Mouse (Mus musculus): ENCODE measurements around the gene Tomm40l. TPM values are rescaled to one million over a fixed set of nuclear protein-coding genes. Genes with fewer than 3 reads are reported as not detected.

Gene Tomm40l
- polyA plus RNA-seq, 1 experiment from 2014 or later = 41.8 TPM

DNA sequence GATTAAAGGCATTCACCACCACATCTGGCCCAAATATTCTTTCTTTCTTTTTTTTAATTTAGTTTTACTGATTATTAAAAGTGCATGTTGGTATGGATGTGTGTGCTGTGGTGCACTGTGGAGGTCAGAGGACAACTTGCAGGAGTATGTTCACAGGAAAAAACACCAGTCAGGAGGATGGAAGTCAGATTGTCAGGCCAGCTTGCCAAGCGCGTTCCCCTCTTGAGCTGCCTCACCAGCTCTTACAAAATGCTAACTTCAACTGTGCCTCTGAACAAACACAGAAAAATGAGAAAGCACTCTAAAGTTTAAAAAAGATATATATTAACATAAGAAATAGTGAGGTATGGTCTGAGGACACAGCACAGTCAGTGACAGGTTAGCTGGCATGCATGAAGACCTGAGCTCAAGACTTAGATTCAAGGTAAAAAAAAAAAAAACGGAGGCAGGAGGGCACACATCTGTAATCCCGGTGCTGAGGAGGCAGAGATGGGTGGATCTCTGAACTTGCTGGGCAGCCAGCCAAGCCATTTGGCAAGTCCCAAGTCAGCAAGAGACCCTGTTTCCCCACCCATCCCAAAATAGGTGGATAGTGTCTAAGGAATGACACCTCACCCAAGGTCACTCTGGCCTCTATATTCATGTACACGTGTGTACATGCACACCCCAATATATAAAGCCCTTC lies 42.7 kb downstream of the Tomm40l start:
- no peaks in the 10 kb centered on the region for H3K9me3 ChIP-seq
- no peak overlapping the region for H3K4me3 ChIP-seq
- H3K36me3 ChIP-seq = no peaks in the 10 kb centered on the region
- 72% methylated on average over 5 of the region's 5 CpGs for WGBS
- no peak for DNase-seq (ENCODE audit: low spot score)
- peaks cover 13% of the 10 kb centered on the region for H3K4me1 ChIP-seq
- no peak overlapping the region for H3K27ac ChIP-seq
- no peaks in the 10 kb centered on the region for H3K27me3 ChIP-seq (ENCODE audit: insufficient read depth, poor library complexity, severe bottlenecking)

DNA sequence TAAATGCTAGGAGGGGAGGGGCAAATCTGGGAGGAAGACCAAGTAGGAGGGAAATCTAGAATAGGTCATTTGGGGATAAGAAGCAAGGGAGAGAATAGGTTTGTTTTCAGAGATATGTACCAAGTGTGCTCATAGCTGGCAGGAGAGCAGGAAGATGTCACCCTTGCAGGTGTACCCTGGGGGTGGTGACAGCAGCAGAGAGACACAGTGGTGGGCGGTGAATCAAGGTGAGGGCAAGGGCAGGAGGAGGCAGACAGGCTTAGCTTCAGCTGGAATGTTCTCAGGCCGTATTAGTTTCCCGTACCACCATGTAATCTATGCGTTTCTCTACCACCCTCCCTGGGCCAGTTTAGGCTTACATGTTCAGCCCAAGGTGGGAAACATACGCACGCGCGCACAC lies 49.5 kb downstream of the Tomm40l start:
- no peaks in the 10 kb centered on the region for H3K27me3 ChIP-seq (ENCODE audit: insufficient read depth, poor library complexity, severe bottlenecking)
- WGBS = 85% methylated on average over 8 of the region's 8 CpGs
- no peak overlapping the region for H3K27ac ChIP-seq
- DNase-seq (ENCODE audit: low spot score) = no peak
- no peaks in the 10 kb centered on the region for H3K9me3 ChIP-seq
- peaks cover 21% of the 10 kb centered on the region for H3K4me1 ChIP-seq
- no peak overlapping the region for H3K4me3 ChIP-seq
- peaks cover 3% of the 10 kb centered on the region; the same call in 1 of the 2 replicates for H3K36me3 ChIP-seq

DNA sequence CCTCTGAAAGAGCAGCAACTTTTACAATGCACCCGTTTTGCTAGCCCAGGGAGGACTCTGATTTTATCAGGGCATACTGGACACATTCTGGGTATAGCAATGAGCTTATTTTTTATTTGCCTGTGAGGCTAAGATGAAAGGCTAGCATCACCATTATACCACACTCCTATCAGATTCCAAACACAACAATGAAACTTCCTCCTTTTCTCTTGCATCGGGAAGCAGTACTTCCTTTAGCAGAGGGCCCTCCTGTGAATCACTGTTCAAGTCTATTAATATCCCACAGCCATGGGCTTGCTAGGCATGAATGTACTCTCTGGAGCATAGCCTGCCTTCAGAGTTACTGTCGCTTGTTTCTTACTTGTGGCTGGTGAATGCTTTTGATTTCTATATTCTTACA lies 51.2 kb downstream of the Tomm40l start:
- H3K9me3 ChIP-seq = no peaks in the 10 kb centered on the region
- peak overlapping the region; percentile 77 for H3K27ac ChIP-seq
- H3K4me1 ChIP-seq = peaks cover 21% of the 10 kb centered on the region
- H3K36me3 ChIP-seq = peaks cover 3% of the 10 kb centered on the region; the same call in 1 of the 2 replicates
- DNase-seq (ENCODE audit: low spot score) = no peak
- WGBS = 42% methylated on average over 3 of the region's 3 CpGs
- no peaks in the 10 kb centered on the region for H3K27me3 ChIP-seq (ENCODE audit: insufficient read depth, poor library complexity, severe bottlenecking)
- no peak overlapping the region for H3K4me3 ChIP-seq

DNA sequence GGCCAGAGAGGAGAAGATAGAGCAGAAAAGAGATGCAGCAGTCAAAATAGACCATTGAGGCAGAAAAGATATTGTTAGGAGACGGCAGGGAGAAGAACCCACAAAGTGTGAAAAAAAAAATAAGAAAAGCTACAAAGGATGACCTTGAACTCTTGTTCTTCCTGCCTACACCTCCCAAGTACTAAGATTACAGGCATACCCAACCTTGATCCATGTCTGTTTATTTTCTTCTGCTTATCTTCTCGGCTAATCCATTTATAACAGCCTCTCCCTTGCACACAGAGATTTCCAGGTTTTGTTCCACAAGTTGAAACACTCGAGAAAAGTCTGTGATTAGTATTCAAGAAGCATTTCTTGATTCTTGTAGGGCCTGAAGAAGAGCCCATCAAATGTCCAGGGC lies 52.4 kb downstream of the Tomm40l start:
- Histone ChIP-seq H3K4me3 (no peak overlapping the region), H3K36me3 (peaks cover 3% of the 10 kb centered on the region; the same call in 1 of the 2 replicates), H3K27me3 (ENCODE audit: insufficient read depth, poor library complexity, severe bottlenecking) (no peaks in the 10 kb centered on the region), H3K4me1 (peaks cover 21% of the 10 kb centered on the region), H3K9me3 (no peaks in the 10 kb centered on the region), H3K27ac (no peak overlapping the region)
- 50% methylated on average over 3 of the region's 3 CpGs for WGBS
- DNase-seq (ENCODE audit: low spot score) = no peak

GRCm38 (mm10) chr1:171168906-171169305 lies 53.4 kb downstream of the Tomm40l start:
- no peaks in the 10 kb centered on the region for H3K9me3 ChIP-seq
- H3K36me3 ChIP-seq = peaks cover 3% of the 10 kb centered on the region; the same call in 1 of the 2 replicates
- peaks cover 11% of the 10 kb centered on the region for H3K4me1 ChIP-seq
- DNase-seq (ENCODE audit: low spot score) = no peak
- no peak overlapping the region for H3K27ac ChIP-seq
- no peak overlapping the region for H3K4me3 ChIP-seq
- H3K27me3 ChIP-seq (ENCODE audit: insufficient read depth, poor library complexity, severe bottlenecking) = no peaks in the 10 kb centered on the region
- 82% methylated on average over 12 of the region's 12 CpGs for WGBS

Other genes starting within 250 kb of the Tomm40l start
- gene Fcgr2b, start 246.0 kb downstream of the Tomm40l start, polyA plus RNA-seq (2016; fragmentation: Nextera tagmentation; extraction: Ambion mirVana) = not detected in 2 replicates
- gene Fcgr4, start 203.6 kb downstream of the Tomm40l start, polyA plus RNA-seq (2016; fragmentation: Nextera tagmentation; extraction: Ambion mirVana) = 0.14 TPM in 1 of 2 replicates, not detected in the other
- gene Fcgr3, start 157.6 kb downstream of the Tomm40l start, polyA plus RNA-seq (2016; fragmentation: Nextera tagmentation; extraction: Ambion mirVana) = 1.3 and 4.1 TPM in 2 replicates
- gene Cfap126, start 108.6 kb downstream of the Tomm40l start, polyA plus RNA-seq (2016; fragmentation: Nextera tagmentation; extraction: Ambion mirVana) = 1.6 and 3.7 TPM in 2 replicates
- 361 and 463 TPM in 2 replicates for gene Sdhc, start 71.9 kb downstream of the Tomm40l start, polyA plus RNA-seq (2016; fragmentation: Nextera tagmentation; extraction: Ambion mirVana)
- 0.06 and 0.14 TPM in 2 replicates for gene Mpz, start 71.8 kb downstream of the Tomm40l start, polyA plus RNA-seq (2016; fragmentation: Nextera tagmentation; extraction: Ambion mirVana)
- gene Pcp4l1, start 26.2 kb downstream of the Tomm40l start, polyA plus RNA-seq (2016; fragmentation: Nextera tagmentation; extraction: Ambion mirVana) = 18.0 and 24.4 TPM in 2 replicates
- 0.14 and 0.28 TPM in 2 replicates for gene Nr1i3, start 8.5 kb downstream of the Tomm40l start, polyA plus RNA-seq (2016; fragmentation: Nextera tagmentation; extraction: Ambion mirVana)
- 16.2 and 315 TPM in 2 replicates for gene Apoa2, start 2.5 kb upstream of the Tomm40l start, polyA plus RNA-seq (2016; fragmentation: Nextera tagmentation; extraction: Ambion mirVana)
- gene Fcer1g, start 11.9 kb upstream of the Tomm40l start, polyA plus RNA-seq (2016; fragmentation: Nextera tagmentation; extraction: Ambion mirVana) = 4.9 and 12.1 TPM in 2 replicates
- gene Adamts4, start 27.9 kb upstream of the Tomm40l start, polyA plus RNA-seq (2016; fragmentation: Nextera tagmentation; extraction: Ambion mirVana) = 2.6 and 2.8 TPM in 2 replicates
- 390 and 470 TPM in 2 replicates for gene Ndufs2, start 28.9 kb upstream of the Tomm40l start, polyA plus RNA-seq (2016; fragmentation: Nextera tagmentation; extraction: Ambion mirVana)
- 53.3 and 62.4 TPM in 2 replicates for gene B4galt3, start 47.8 kb upstream of the Tomm40l start, polyA plus RNA-seq (2016; fragmentation: Nextera tagmentation; extraction: Ambion mirVana)
- gene Ppox, start 58.7 kb upstream of the Tomm40l start, polyA plus RNA-seq (2016; fragmentation: Nextera tagmentation; extraction: Ambion mirVana) = 57.1 and 59.8 TPM in 2 replicates
- 58.5 and 74.8 TPM in 2 replicates for gene Usp21, start 65.5 kb upstream of the Tomm40l start, polyA plus RNA-seq (2016; fragmentation: Nextera tagmentation; extraction: Ambion mirVana)
- gene Ufc1, start 72.5 kb upstream of the Tomm40l start, polyA plus RNA-seq (2016; fragmentation: Nextera tagmentation; extraction: Ambion mirVana) = 86.8 and 92.0 TPM in 2 replicates
- gene Dedd, start 106.6 kb upstream of the Tomm40l start, polyA plus RNA-seq (2016; fragmentation: Nextera tagmentation; extraction: Ambion mirVana) = 40.8 and 43.8 TPM in 2 replicates
- 37.5 and 39.3 TPM in 2 replicates for gene Nit1, start 123.1 kb upstream of the Tomm40l start, polyA plus RNA-seq (2016; fragmentation: Nextera tagmentation; extraction: Ambion mirVana)
- gene Pfdn2, start 123.2 kb upstream of the Tomm40l start, polyA plus RNA-seq (2016; fragmentation: Nextera tagmentation; extraction: Ambion mirVana) = 109 and 150 TPM in 2 replicates
- gene Klhdc9, start 138.3 kb upstream of the Tomm40l start, polyA plus RNA-seq (2016; fragmentation: Nextera tagmentation; extraction: Ambion mirVana) = 0.87 and 1.3 TPM in 2 replicates
- gene Nectin4, start 147.6 kb upstream of the Tomm40l start, polyA plus RNA-seq (2016; fragmentation: Nextera tagmentation; extraction: Ambion mirVana) = 0.38 and 1.3 TPM in 2 replicates
- 0.41 and 0.95 TPM in 2 replicates for gene Arhgap30, start 166.4 kb upstream of the Tomm40l start, polyA plus RNA-seq (2016; fragmentation: Nextera tagmentation; extraction: Ambion mirVana)
- gene Usf1, start 188.8 kb upstream of the Tomm40l start, polyA plus RNA-seq (2016; fragmentation: Nextera tagmentation; extraction: Ambion mirVana) = 65.2 and 70.9 TPM in 2 replicates
- gene Tstd1, start 196.4 kb upstream of the Tomm40l start, polyA plus RNA-seq (2016; fragmentation: Nextera tagmentation; extraction: Ambion mirVana) = 2.6 and 4.0 TPM in 2 replicates
- gene F11r, start 215.0 kb upstream of the Tomm40l start, polyA plus RNA-seq (2016; fragmentation: Nextera tagmentation; extraction: Ambion mirVana) = 76.9 and 78.6 TPM in 2 replicates